Mouse (Mus musculus) olfactory bulb, adult 2 months (tissue): ENCODE results near the gene Colq.

Source experiments
- CTCF ChIP-seq: fragments of 200-500 bp; IDR thresholded peaks from 2 replicates; pipeline ENCODE4 v1.5.1; 2012; ENCODE audit warnings: low read depth, mild to moderate bottlenecking, low read length, moderate library complexity; ENCODE audit not compliant: insufficient read depth
- POLR2A ChIP-seq: fragments of 200-500 bp; IDR thresholded peaks from 2 replicates; pipeline ENCODE4 v1.6.1; 2012; ENCODE audit warnings: mild to moderate bottlenecking, low read depth, low read length, moderate library complexity; ENCODE audit not compliant: insufficient read depth

DNA sequence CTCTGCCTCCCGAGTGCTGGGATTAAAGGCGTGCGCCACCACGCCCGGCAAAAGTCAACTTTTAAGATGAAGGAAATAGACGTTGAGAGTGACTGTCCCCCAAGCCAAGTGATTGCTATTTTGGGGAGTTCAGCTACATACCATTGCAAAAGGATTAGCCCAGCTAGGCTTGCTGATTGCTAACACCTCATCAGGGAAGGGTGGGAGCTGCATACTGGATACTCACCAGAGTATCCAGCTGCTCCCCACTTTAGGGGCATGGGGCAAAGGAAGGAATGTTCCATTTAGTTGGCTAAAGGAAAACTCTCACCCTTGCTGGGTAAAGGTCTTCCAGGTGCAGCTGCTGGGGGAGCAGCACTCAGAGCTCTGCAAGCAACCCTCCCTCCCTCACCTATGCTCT, 103.1 kb downstream of the Colq start:
- no peak for TF ChIP-seq POLR2A
- TF ChIP-seq CTCF: no peak
